17 mouse cellular contexts compared by ENCODE assay signal in the genomic region with DNA sequence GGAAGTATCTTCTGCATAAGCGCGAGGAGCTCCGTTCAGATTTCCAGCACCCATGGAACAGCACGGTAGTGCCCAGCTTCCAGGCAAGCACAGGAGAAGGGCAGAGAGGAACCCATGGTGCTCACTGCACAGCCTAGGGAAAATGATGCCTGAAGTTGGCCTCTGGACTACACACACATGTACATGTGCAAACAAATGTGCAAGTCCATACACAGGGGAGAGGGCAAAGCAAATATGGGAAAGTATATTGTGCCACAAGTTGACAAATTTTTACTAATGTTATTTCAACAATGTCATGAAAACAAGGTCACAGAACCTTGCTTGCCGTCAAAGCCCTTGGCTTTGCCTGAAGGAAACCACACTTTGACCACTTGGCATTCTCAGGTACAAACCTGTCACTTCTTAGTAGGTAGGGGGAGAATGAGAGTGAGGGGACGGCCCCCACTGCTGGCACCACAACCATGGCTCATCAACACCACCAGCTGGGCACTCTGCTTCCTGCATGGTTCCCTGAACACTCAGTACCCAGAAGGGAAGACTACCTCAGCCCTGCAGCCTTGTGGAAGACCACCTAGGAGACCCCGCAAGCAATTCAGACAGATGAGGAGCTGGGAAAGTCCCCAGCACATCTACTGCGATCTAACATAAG.
DNase-seq lines count a peak whose midpoint lies in the region; ATAC-seq and TF ChIP-seq lines count a peak whose summit lies in the region.
"Had no signal": no experiment of that assay in that cellular context is flagged by ENCODE, and none has a peak within 500 bp of the region (broad histone marks: within the 10 kb centered on the region; RNA-seq: fewer than 3 reads in every experiment).

No protein-coding gene starts in this region.

- H3K9me3 ChIP-seq in forebrain, embryonic 12.5 days = no peaks in the 10 kb centered on the region
- H3K9me3 ChIP-seq: embryonic facial prominence, embryonic 12.5 days; intestine, embryonic 15.5 days; limb, embryonic 12.5 days had no signal

- 73% methylated on average over 8 of the region's 8 CpGs for WGBS in thymus, adult 2 months
- 94% methylated on average over 8 of the region's 8 CpGs for WGBS in forebrain, embryonic 12.5 days

- H3K9ac ChIP-seq in forebrain, embryonic 12.5 days = no peak overlapping the region
- H3K9ac ChIP-seq: embryonic facial prominence, embryonic 12.5 days; intestine, embryonic 15.5 days; limb, embryonic 12.5 days had no signal

- DNase-seq in cerebellum, postnatal 14 days = peak; percentile 16 to 18
- no peak for DNase-seq in cerebellum, postnatal 4 days (ENCODE audit: low spot score in 2 of 2)
- DNase-seq in B cell, adult 2 months = peak; percentile 39 to 42
- no peak for DNase-seq in thymus, adult 2 months
- no peak for DNase-seq in kidney, postnatal 10 days
- DNase-seq in left cerebral cortex, postnatal 4 days = no peak
- DNase-seq: adrenal gland, postnatal 14 days; lung, adult 18-20 months; lung, postnatal 4 days; midbrain, embryonic 14.5 days; right cerebral cortex, postnatal 14 days had no signal

- no peak overlapping the region for H3K4me3 ChIP-seq in thymus, adult 2 months (ENCODE audit: control insufficient read depth, insufficient read depth, low read length)
- H3K4me3 ChIP-seq in forebrain, embryonic 12.5 days (replicated peaks) = no peak overlapping the region
- H3K4me3 ChIP-seq: embryonic facial prominence, embryonic 12.5 days; intestine, embryonic 15.5 days; limb, embryonic 12.5 days had no signal

- intact Hi-C loops in left cerebral cortex, postnatal 4 days (cut with DNase I) = loop anchor here (10.0 kb wide), 1 partner anchor 65 kb away; the partner anchor contains the start of gene Jak1

- no peaks in the 10 kb centered on the region for H3K27me3 ChIP-seq in thymus, adult 2 months (ENCODE audit: control insufficient read depth, insufficient read depth, low read length)
- no peaks in the 10 kb centered on the region for H3K27me3 ChIP-seq in forebrain, embryonic 12.5 days
- H3K27me3 ChIP-seq: embryonic facial prominence, embryonic 12.5 days; intestine, embryonic 15.5 days; limb, embryonic 12.5 days had no signal

- peak; percentile 33; the same call in 1 of the 2 replicates for TF ChIP-seq CTCF in thymus, adult 2 months (IDR thresholded peaks at IDR 0.05; ENCODE audit: borderline replicate concordance, control insufficient read depth, extremely low read depth, insufficient read depth, low read length, poor library complexity)

- no peak overlapping the region for H3K4me2 ChIP-seq in forebrain, embryonic 12.5 days
- H3K4me2 ChIP-seq: embryonic facial prominence, embryonic 12.5 days; intestine, embryonic 15.5 days; limb, embryonic 12.5 days had no signal

- peaks cover 32% of the 10 kb centered on the region for H3K4me1 ChIP-seq in thymus, adult 2 months (replicated peaks; ENCODE audit: control insufficient read depth, insufficient read depth, low read length)
- no peaks in the 10 kb centered on the region for H3K4me1 ChIP-seq in forebrain, embryonic 12.5 days

- H3K36me3 ChIP-seq in thymus, adult 2 months (ENCODE audit: control insufficient read depth, insufficient read depth, low read length) = no peaks in the 10 kb centered on the region
- H3K36me3 ChIP-seq in forebrain, embryonic 12.5 days (replicated peaks) = no peaks in the 10 kb centered on the region
- H3K36me3 ChIP-seq: embryonic facial prominence, embryonic 12.5 days; intestine, embryonic 15.5 days; limb, embryonic 12.5 days had no signal

- no peak overlapping the region; the same call in 1 of the 2 replicates for H3K27ac ChIP-seq in thymus, adult 2 months (ENCODE audit: control insufficient read depth, insufficient read depth, low read length)
- H3K27ac ChIP-seq in forebrain, embryonic 12.5 days = no peak overlapping the region
- H3K27ac ChIP-seq: embryonic facial prominence, embryonic 12.5 days; intestine, embryonic 15.5 days; kidney, postnatal 0 days; limb, embryonic 12.5 days had no signal

- TF ChIP-seq POLR2A in thymus, adult 2 months (IDR thresholded peaks at IDR 0.05; ENCODE audit: control insufficient read depth, extremely low read depth, insufficient read depth, low read length, poor library complexity) = no peak

- peak; percentile 23 to 73; a peak in 3 of 4 replicates for ATAC-seq in hematopoietic stem cell, adult 5-6 weeks (replicated peaks in 1 of 2; ENCODE audit: insufficient read depth in 1 of 2, low FRiP score in 2 of 2, low TSS enrichment in 1 of 2, low read depth in 1 of 2, poor library complexity in 2 of 2, severe bottlenecking in 2 of 2)
- no peak for ATAC-seq in forebrain, embryonic 12.5 days (ENCODE audit: low FRiP score)
- ATAC-seq: intestine, embryonic 15.5 days had no signal

Comparison
In these comparisons a context has a peak if more than half of its experiments do, and no peak if none do; other contexts are left out.
1. DNase-seq: peak in cerebellum, postnatal 14 days (2 of 2) and B cell, adult 2 months (2 of 2); none in cerebellum, postnatal 4 days (0 of 2), thymus, adult 2 months (single experiment), kidney, postnatal 10 days (single experiment) and left cerebral cortex, postnatal 4 days (single experiment).